Mouse (Mus musculus) mammary gland, adult 2 months (tissue): ENCODE data around the gene Stx3. TPM values are rescaled to one million over a fixed set of nuclear protein-coding genes. Genes with fewer than 3 reads are reported as not detected.

Experiments
- polyA plus RNA-seq: library from polyadenylated mRNA; depleted of rRNA; stranded (reverse); fragments of >200 nt; gene quantifications from 2 replicates; pipeline ENCODE4 v1.2.3, GENCODE M21; 2012; ENCODE audit warnings: low replicate concordance; rRNA removed

Gene Stx3
- 4.6 and 6.8 TPM in 2 replicates for polyA plus RNA-seq

GRCm38 (mm10) chr19:11819143-11819700, at the start of gene Stx3:
Gene Stx3, minus strand, starts transcription at chr19:11819403.

GRCm38 (mm10) chr19:11860966-11861365, 41.8 kb upstream of the Stx3 start, which contains the start of gene Olfr1418:
Gene Olfr1418, minus strand, starts transcription at chr19:11861066.

GRCm38 (mm10) chr19:11839119-11839518, 19.9 kb upstream of the Stx3 start, which contains the start of gene Olfr1417:
Gene Olfr1417, minus strand, starts transcription at chr19:11839219.

GRCm38 (mm10) chr19:11770205-11770892, 48.9 kb downstream of the Stx3 start, which contains the start of gene Mrpl16:
Gene Mrpl16, plus strand, starts transcription at chr19:11770391.

GRCm38 (mm10) chr19:11747298-11747697, 71.9 kb downstream of the Stx3 start, which contains the start of gene Gif:
Gene Gif, plus strand, starts transcription at chr19:11747554.

Other genes starting within 250 kb of the Stx3 start
- 5.1 and 17.1 TPM in 2 replicates for gene Ms4a6d, start 214.6 kb downstream of the Stx3 start, polyA plus RNA-seq
- gene Ms4a2, start 195.7 kb downstream of the Stx3 start, polyA plus RNA-seq: 0.13 and 0.46 TPM in 2 replicates
- gene Ms4a3, start 178.6 kb downstream of the Stx3 start, polyA plus RNA-seq: not detected in 2 replicates
- gene Oosp2, start 158.8 kb downstream of the Stx3 start, polyA plus RNA-seq: not detected in 2 replicates
- gene Oosp1, start 128.3 kb downstream of the Stx3 start, polyA plus RNA-seq: not detected in 2 replicates
- gene Oosp3, start 122.3 kb downstream of the Stx3 start, polyA plus RNA-seq: not detected in 2 replicates
- gene Gif, start 71.8 kb downstream of the Stx3 start, polyA plus RNA-seq: not detected in 2 replicates
- gene Mrpl16, start 49.0 kb downstream of the Stx3 start, polyA plus RNA-seq: 7.6 and 15.1 TPM in 2 replicates
- not detected in 2 replicates for gene Olfr1417, start 19.8 kb upstream of the Stx3 start, polyA plus RNA-seq
- not detected in 2 replicates for gene Olfr1418, start 41.7 kb upstream of the Stx3 start, polyA plus RNA-seq
- gene Olfr1419, start 55.7 kb upstream of the Stx3 start, polyA plus RNA-seq: not detected in 2 replicates
- not detected in 2 replicates for gene Olfr1420, start 67.2 kb upstream of the Stx3 start, polyA plus RNA-seq
- gene Patl1, start 93.0 kb upstream of the Stx3 start, polyA plus RNA-seq: 15.0 and 25.6 TPM in 2 replicates
- 10.3 and 21.0 TPM in 2 replicates for gene Osbp, start 146.5 kb upstream of the Stx3 start, polyA plus RNA-seq
- gene Olfr1423, start 221.9 kb upstream of the Stx3 start, polyA plus RNA-seq: not detected in 2 replicates
- not detected in 2 replicates for gene Olfr1424, start 243.3 kb upstream of the Stx3 start, polyA plus RNA-seq